Mouse (Mus musculus) c-Kit-positive CD71-negative TER-119-negative erythroid progenitor cells, embryonic 14.5 days (primary cell): ENCODE results near the gene Olfr417.
"Not testable (repeated sequence)": the region's sequence is repeated elsewhere in the genome, so short reads cannot be mapped to it uniquely, and the experiment has no call there.

Experiments used
- DNase-seq: peaks from one replicate; pipeline ENCODE4 v3.0.0-alpha.2; 2013; ENCODE audit warnings: low read depth

The Olfr417 gene

GRCm38 (mm10) chr1:174364882-174365451 is at the start of gene Olfr417:
TSS of gene Olfr417 (plus strand) at chr1:174365122.
- no peak for DNase-seq

GRCm38 (mm10) chr1:174317308-174317707 is 47.6 kb upstream of the Olfr417 start:
- DNase-seq = no peak

- DNase-seq = no peak
Observed at GRCm38 (mm10) chr1:174330218-174330617, 34.7 kb upstream of the Olfr417 start, which contains the start of gene Mptx1. TSS of gene Mptx1 (plus strand) at chr1:174330518.

GRCm38 (mm10) chr1:174353636-174354035 is 11.3 kb upstream of the Olfr417 start:
- not testable (repeated sequence) for DNase-seq

GRCm38 (mm10) chr1:174354640-174355039 is 10.3 kb upstream of the Olfr417 start:
- no peak for DNase-seq

- DNase-seq = no peak
Observed at GRCm38 (mm10) chr1:174373799-174374198, 8.9 kb downstream of the Olfr417 start.

GRCm38 (mm10) chr1:174390746-174391145 is 25.8 kb downstream of the Olfr417 start, which contains the start of gene Olfr248:
TSS of gene Olfr248 (plus strand) at chr1:174391046.
- DNase-seq = no peak

GRCm38 (mm10) chr1:174422959-174423358 is 58.0 kb downstream of the Olfr417 start:
- no peak for DNase-seq

GRCm38 (mm10) chr1:174423764-174424163 is 58.8 kb downstream of the Olfr417 start, which contains the start of gene Olfr414:
TSS of gene Olfr414 (plus strand) at chr1:174424064.
- no peak for DNase-seq
